Mouse (Mus musculus) urinary bladder, postnatal 10 days (tissue): ENCODE results near the gene Mthfs.
A peak's percentile ranks its signal among the peaks of the same experiment; 100 is the strongest.
"Not testable (repeated sequence)": the region's sequence is repeated elsewhere in the genome, so short reads cannot be mapped to it uniquely, and the experiment has no call there.

Source experiments
- DNase-seq: peaks from one replicate; pipeline ENCODE4 v3.0.0; 2022; ENCODE audit warnings: low spot score

Gene Mthfs

GRCm38 (mm10) chr9:89210353-89211064 lies at the start of gene Mthfs:
Gene Mthfs, plus strand, starts transcription at chr9:89210676.
- DNase-seq, result not testable (repeated sequence)

GRCm38 (mm10) chr9:89172539-89172938 lies 37.9 kb upstream of the Mthfs start:
- DNase-seq, result not testable (repeated sequence)

GRCm38 (mm10) chr9:89178833-89179232 lies 31.6 kb upstream of the Mthfs start:
- not testable (repeated sequence) for DNase-seq

- DNase-seq, result not testable (repeated sequence)
These were observed 31.0 kb upstream of the Mthfs start for GRCm38 (mm10) chr9:89179469-89179868.

- DNase-seq, result not testable (repeated sequence)
These were observed 23.5 kb upstream of the Mthfs start for GRCm38 (mm10) chr9:89187006-89187405.

GRCm38 (mm10) chr9:89195483-89195882 lies 15.0 kb upstream of the Mthfs start:
- not testable (repeated sequence) for DNase-seq

GRCm38 (mm10) chr9:89197509-89197908 lies 13.0 kb upstream of the Mthfs start:
- DNase-seq, result not testable (repeated sequence)

GRCm38 (mm10) chr9:89198349-89198748 lies 12.1 kb upstream of the Mthfs start:
- not testable (repeated sequence) for DNase-seq

GRCm38 (mm10) chr9:89198969-89199416 lies 11.5 kb upstream of the Mthfs start, which contains the start of the genes Bcl2a1b and Gm29094:
Gene Bcl2a1b, plus strand, starts transcription at chr9:89199209.
Gene Gm29094, plus strand, starts transcription at chr9:89199379.
- not testable (repeated sequence) for DNase-seq

- DNase-seq, result not testable (repeated sequence)
These were observed 8.2 kb upstream of the Mthfs start for GRCm38 (mm10) chr9:89202256-89202655.

- not testable (repeated sequence) for DNase-seq
These were observed 1.5 kb upstream of the Mthfs start for GRCm38 (mm10) chr9:89208939-89209338.

GRCm38 (mm10) chr9:89211065-89211858 lies 786 bp downstream of the Mthfs start:
- DNase-seq, result peak; percentile 41

- DNase-seq, result not testable (repeated sequence)
These were observed 2.0 kb downstream of the Mthfs start for GRCm38 (mm10) chr9:89212428-89212827.

GRCm38 (mm10) chr9:89218174-89218573 lies 7.7 kb downstream of the Mthfs start:
- not testable (repeated sequence) for DNase-seq

GRCm38 (mm10) chr9:89219668-89220067 lies 9.2 kb downstream of the Mthfs start:
- not testable (repeated sequence) for DNase-seq

GRCm38 (mm10) chr9:89220704-89221287 lies 10.3 kb downstream of the Mthfs start:
- not testable (repeated sequence) for DNase-seq

GRCm38 (mm10) chr9:89226071-89226470 lies 15.6 kb downstream of the Mthfs start:
- DNase-seq, result no peak

- no peak for DNase-seq
These were observed 17.6 kb downstream of the Mthfs start for GRCm38 (mm10) chr9:89228122-89228521.

- not testable (repeated sequence) for DNase-seq
These were observed 20.5 kb downstream of the Mthfs start for GRCm38 (mm10) chr9:89230897-89231497.

GRCm38 (mm10) chr9:89237131-89237530 lies 26.7 kb downstream of the Mthfs start:
- DNase-seq, result not testable (repeated sequence)

GRCm38 (mm10) chr9:89238976-89239505 lies 28.6 kb downstream of the Mthfs start:
- not testable (repeated sequence) for DNase-seq
